Mouse (Mus musculus) ZHBTc4 (cell line): Measurements from ENCODE around the gene Med27.

Source experiments
- DNase-seq: peaks from one replicate; pipeline ENCODE4 v3.0.0-alpha.2; 2011; ENCODE audit warnings: low read depth, low spot score

Gene Med27

GRCm38 (mm10) chr2:29561468-29561867 is 214.8 kb downstream of the Med27 start:
- no peak for DNase-seq

GRCm38 (mm10) chr2:29563986-29564385 is 217.4 kb downstream of the Med27 start:
- no peak for DNase-seq

GRCm38 (mm10) chr2:29565570-29566433 is 219.2 kb downstream of the Med27 start:
- no peak for DNase-seq

DNA sequence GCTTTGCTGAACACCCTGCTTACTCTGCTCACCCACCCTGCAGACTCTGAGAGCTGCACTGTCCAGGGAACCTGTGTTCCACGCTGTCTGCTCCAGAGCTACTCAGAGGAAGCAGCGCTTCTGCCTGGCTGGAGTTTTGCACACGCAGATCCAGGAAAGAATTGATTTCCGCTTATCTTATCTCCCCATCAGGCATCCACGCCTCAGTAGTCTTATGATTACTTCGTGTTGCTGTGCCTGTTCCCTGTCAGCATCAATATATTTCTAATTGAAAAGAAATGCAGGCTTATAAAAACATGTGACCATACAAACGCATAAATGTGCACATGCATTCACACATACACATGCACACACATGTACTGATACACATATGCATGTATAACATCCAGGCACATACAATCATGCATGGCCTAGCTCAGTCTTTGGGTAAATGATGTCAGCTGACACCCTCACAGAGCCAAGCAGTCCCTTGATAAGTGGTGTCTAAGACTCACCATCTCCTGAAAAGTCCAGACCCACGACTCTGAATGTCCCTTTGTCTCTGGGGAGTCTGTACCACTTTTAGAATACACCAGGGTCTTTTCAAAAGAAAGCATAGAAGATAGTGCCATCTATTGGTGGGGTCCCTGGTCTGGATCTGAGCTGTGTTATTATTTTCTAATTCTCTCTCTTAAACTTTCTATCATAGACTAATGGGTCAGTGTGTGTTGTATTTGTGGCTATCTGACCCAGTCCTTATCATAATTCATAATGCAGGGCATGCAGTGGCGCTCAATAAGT is 225.5 kb downstream of the Med27 start:
- DNase-seq, result no peak

DNA sequence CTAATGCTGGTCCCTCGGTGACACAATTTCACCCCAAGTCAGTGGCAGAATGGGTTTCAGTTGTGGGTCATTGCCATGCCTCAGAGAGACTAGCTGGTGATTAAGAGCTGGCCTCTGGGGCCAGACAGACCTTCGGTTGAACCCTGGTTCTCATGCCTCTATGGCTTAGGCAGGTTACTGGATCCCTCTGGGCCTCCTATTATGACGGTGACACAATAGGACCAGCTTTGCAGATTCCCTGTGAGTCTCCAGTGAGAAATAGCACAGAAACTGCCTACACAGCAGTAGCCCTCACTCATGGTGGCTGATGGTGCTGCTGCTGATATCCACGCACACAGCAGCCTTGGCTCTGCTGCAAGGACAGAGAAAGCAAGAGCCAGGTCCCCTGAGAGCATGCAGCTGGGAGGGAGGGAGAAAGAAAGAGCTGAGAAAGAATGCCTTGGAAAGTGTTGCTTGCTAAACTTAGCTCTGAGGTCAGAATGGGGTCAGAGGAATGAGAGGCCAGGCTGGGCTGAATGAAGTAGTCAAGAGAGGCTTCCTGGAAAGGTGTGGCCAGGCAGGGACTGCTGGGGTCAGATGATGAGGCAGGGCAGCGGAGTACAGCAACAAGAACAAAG is 226.3 kb downstream of the Med27 start:
- no peak for DNase-seq

DNA sequence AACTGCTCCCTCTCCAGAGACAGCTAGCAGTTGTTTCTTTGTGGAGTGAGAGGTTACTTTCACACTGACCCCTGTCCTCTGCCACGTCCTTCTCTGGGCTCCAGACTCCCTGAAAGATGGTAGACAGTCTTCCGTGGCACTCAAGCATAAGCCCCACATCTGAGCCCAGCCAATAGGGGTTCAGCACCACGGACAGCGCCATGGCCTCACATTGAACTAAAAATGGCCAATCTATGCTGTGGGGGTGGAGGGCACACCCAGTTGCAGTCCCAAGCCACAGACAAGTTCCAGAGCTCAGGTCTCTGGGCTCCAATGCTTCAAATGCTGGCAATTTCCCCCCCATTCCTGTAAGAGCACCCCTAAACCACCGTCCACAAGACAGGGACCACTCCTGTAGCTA is 227.0 kb downstream of the Med27 start:
- peak; percentile 86 for DNase-seq

DNA sequence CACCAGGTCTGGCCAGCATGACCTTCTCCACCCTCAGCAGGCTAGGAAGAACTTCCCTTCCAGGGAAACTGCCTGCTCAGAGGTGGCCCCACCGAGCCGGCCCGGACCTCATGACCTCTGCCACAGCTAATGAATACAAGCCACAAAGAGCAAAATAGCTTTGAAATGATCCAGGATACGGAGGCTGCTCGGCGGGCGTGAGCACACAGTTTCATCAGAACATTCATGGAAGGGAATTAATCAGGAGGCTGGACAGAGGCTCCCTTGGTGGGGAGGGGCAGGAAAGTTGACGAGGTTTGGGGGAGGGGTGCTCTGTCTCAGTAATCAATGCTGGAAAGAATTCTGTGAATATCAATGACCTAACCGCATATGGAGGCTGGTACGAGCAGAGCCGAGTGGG is 227.6 kb downstream of the Med27 start:
- no peak for DNase-seq
